Mouse (Mus musculus) hindbrain, embryonic 10.5 days (tissue): ENCODE measurements at regions not wholly inside any gene's neighbourhood (a gene's known extent, or its start where the extent isn't known, plus 50 kb on each side); places are given as distances from the start of the nearest gene placed in this dataset.

Experiments
- DNase-seq: peaks from one replicate; pipeline ENCODE4 v3.0.0-alpha.2; 2017; ENCODE audit warnings: low spot score
- H3K27ac ChIP-seq: fragments of 300-500 bp; sonication (generic); 2 replicates; pipeline ENCODE4 v1.5.1; 2016; ENCODE audit warnings: mild to moderate bottlenecking, moderate library complexity
- H3K27me3 ChIP-seq: fragments of 300-500 bp; sonication (generic); 2 replicates; pipeline ENCODE4 v1.6.1; 2016; ENCODE audit warnings: mild to moderate bottlenecking; ENCODE audit not compliant: poor library complexity, insufficient read depth, severe bottlenecking
- H3K36me3 ChIP-seq: fragments of 300-500 bp; sonication (generic); 2 replicates; pipeline ENCODE4 v1.6.1; 2016; ENCODE audit warnings: mild to moderate bottlenecking, moderate library complexity
- H3K4me1 ChIP-seq: fragments of 300-500 bp; sonication (generic); replicated peaks from 2 replicates; pipeline ENCODE4 v1.6.1; 2016; ENCODE audit warnings: mild to moderate bottlenecking
- H3K4me3 ChIP-seq: fragments of 300-500 bp; sonication (generic); 2 replicates; pipeline ENCODE4 v1.5.1; 2016; ENCODE audit warnings: mild to moderate bottlenecking, moderate library complexity
- H3K9me3 ChIP-seq: fragments of 300-500 bp; sonication (generic); 2 replicates; pipeline ENCODE4 v1.6.1; 2016; ENCODE audit warnings: mild to moderate bottlenecking, moderate library complexity
- WGBS: fragments of 180-500 bp; shearing (Covaris S2); methylation state at CpG from one replicate; pipeline ENCODE4 v1.1.7; 2016; 5-methylcytosine and 5-hydroxymethylcytosine counted together

GRCm38 (mm10) chr10:43765829-43766486 lies 135.6 kb downstream of the Qrsl1 start:
- H3K27ac ChIP-seq, result no peak overlapping the region
- H3K27me3 ChIP-seq, result no peaks in the 10 kb centered on the region
- DNase-seq, result no peak
- no peak overlapping the region for H3K4me3 ChIP-seq
- 76% methylated on average over 11 of the region's 11 CpGs for WGBS
- no peaks in the 10 kb centered on the region for H3K9me3 ChIP-seq
- 0 out of 2 replicates have a peak, but pooled peaks cover 4% of the 10 kb centered on the region for H3K4me1 ChIP-seq
- no peaks in the 10 kb centered on the region for H3K36me3 ChIP-seq

DNA sequence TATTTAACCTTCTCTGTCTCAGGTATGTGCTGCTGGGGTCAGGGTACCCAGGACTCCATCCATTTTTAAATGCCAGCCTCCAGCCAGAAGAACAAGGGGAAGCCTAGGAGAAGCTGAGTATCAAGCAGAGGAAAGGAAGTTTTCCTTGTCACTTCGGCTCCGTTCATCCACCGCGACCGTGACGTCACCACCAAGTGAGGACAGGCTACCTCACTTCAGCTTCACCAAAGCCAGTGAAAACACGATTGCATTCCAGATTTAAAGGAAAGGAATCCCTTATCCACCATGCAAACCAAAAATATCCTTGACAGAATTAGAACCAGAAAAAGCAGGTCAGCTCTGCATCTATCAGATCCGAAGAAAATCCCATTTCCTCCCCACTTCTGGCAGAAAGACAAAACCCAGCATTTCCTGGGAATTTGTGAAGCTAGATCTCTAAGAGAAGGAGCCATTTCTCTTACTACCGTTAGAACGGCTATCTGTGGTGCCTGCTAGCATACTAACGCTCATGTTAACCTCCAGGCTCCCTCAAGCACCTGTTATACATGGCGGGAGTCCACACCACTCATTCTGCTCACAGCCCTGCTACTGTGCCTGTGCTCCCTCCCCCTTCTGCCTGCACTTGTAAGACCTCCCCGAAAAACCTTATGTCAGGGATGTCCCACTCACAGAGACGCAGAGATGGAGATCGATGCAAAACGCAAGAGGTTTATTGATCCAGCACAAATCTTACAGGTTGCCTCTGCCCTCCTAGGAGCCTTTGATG lies 133.4 kb downstream of the Qrsl1 start:
- no peaks in the 10 kb centered on the region for H3K36me3 ChIP-seq
- 88% methylated on average over 16 of the region's 16 CpGs for WGBS
- 0 out of 2 replicates have a peak, but pooled peaks cover 4% of the 10 kb centered on the region for H3K4me1 ChIP-seq
- H3K27me3 ChIP-seq, result no peaks in the 10 kb centered on the region
- H3K4me3 ChIP-seq, result no peak overlapping the region
- no peaks in the 10 kb centered on the region for H3K9me3 ChIP-seq
- no peak for DNase-seq
- H3K27ac ChIP-seq, result no peak overlapping the region

GRCm38 (mm10) chr10:43769026-43769425 lies 132.5 kb downstream of the Qrsl1 start:
- Histone ChIP-seq H3K4me3 (no peak overlapping the region), H3K27me3 (no peaks in the 10 kb centered on the region), H3K9me3 (no peaks in the 10 kb centered on the region), H3K27ac (no peak overlapping the region), H3K4me1 (0 out of 2 replicates have a peak, but pooled peaks cover 4% of the 10 kb centered on the region), H3K36me3 (no peaks in the 10 kb centered on the region)
- WGBS, result 84% methylated on average over 3 of the region's 3 CpGs
- no peak for DNase-seq

- Histone ChIP-seq H3K9me3 (no peaks in the 10 kb centered on the region), H3K36me3 (no peaks in the 10 kb centered on the region), H3K4me1 (no peaks in the 10 kb centered on the region), H3K27ac (no peak overlapping the region), H3K27me3 (no peaks in the 10 kb centered on the region), H3K4me3 (no peak overlapping the region)
- WGBS, result 84% methylated on average over 1 of the region's 1 CpGs
- DNase-seq, result no peak
Observed at GRCm38 (mm10) chr10:43775807-43776206, 125.7 kb downstream of the Qrsl1 start.

DNA sequence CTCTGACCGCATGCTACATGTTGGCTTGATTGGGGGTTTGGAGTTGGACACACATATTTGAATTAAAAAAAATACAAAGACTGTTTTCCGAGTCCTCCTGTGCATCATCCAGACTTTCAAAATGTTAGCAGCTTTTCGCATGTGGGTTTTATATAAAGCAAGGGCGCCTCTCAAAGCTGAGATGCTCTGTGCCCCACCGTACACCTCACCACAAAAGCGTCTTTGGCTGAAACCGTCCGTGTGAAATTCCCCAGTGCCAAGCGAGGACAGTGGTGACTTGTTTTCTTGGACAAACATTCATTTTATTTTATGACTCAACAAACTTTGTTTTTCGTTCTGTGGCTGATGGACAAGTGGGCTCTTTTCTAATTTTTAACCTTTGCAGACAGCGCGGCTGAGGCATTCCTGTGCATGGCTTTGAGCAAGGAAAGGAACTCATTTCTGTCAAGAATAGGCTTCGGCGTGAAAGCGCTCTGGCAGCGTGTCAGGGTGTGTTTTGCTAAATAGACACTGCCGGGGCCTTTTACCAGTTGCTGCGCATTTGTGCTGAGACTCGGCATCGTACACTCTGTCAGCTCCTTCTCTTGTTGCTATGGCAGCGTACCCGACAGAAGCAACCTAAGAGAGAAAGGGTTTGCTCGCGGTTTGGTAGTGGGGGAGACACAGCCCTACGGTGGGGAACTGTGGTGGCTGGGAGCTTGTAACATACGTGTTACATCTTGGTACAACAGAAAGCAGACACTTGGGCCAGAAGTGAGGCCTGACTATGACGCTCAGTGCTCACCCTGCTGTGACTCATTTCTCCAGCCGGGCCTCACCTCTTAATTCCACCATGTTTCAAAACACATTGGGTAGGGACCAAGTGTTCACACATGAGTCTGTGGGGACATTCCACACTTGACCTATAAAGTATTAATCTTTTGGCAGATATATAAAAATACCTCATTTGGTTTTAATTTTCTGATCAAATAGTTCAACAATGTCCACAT lies 123.6 kb downstream of the Qrsl1 start:
- no peak for DNase-seq
- H3K27ac ChIP-seq, result no peak overlapping the region
- no peak overlapping the region for H3K4me3 ChIP-seq
- WGBS, result 88% methylated on average over 28 of the region's 28 CpGs
- peaks cover 8% of the 10 kb centered on the region; the same call in 1 of the 2 replicates for H3K9me3 ChIP-seq
- no peaks in the 10 kb centered on the region for H3K27me3 ChIP-seq
- H3K4me1 ChIP-seq, result no peaks in the 10 kb centered on the region
- H3K36me3 ChIP-seq, result no peaks in the 10 kb centered on the region

GRCm38 (mm10) chr10:43780571-43780970 lies 121.0 kb downstream of the Qrsl1 start:
- no peaks in the 10 kb centered on the region for H3K4me1 ChIP-seq
- no peaks in the 10 kb centered on the region for H3K27me3 ChIP-seq
- peaks cover 8% of the 10 kb centered on the region; the same call in 1 of the 2 replicates for H3K9me3 ChIP-seq
- H3K27ac ChIP-seq, result no peak overlapping the region
- WGBS, result 90% methylated on average over 4 of the region's 4 CpGs
- DNase-seq, result no peak
- H3K36me3 ChIP-seq, result no peaks in the 10 kb centered on the region
- no peak overlapping the region for H3K4me3 ChIP-seq

DNA sequence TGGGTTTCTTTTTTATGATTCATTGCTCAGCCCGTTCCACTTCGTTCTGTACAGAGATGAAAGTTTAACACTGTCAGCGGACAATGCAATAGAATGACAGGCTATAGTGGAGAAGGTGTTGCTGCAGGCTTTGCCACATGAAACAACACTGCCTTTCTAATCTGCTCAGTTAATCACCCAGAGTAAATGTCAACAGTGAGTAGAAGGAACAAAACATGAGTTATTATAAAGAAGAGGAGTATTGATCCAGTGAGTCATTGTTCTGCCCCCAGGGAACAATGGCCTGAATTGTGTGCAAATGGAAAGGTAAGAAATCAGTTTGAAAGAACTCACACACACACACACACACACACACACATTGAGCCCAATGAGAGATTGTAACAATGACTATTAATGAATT lies 118.2 kb downstream of the Qrsl1 start:
- 89% methylated on average over 3 of the region's 3 CpGs for WGBS
- no peak for DNase-seq

DNA sequence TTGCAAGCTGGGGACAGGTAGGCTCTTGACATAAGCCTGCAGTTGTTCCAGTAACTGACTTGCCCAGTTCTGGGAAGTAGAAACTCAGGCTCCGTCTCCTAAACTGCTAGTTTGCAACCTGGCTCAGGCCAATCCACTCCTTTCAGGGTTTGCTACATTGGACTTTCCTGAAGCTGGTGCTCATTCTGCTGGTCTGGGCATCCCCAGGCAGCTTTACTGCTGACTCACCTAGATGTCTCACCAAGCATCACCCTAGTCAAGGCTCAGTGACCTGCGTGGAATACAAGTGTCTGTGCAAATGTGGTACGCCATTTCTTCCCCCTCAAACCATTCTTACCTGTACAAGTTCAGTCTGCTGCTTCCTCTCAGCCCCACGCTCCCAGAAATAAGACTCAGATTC lies 110.8 kb downstream of the Qrsl1 start:
- DNase-seq, result no peak
- H3K9me3 ChIP-seq, result no peaks in the 10 kb centered on the region
- no peak overlapping the region for H3K4me3 ChIP-seq
- no peaks in the 10 kb centered on the region for H3K27me3 ChIP-seq
- no peak overlapping the region for H3K27ac ChIP-seq
- no peaks in the 10 kb centered on the region for H3K36me3 ChIP-seq
- 91% methylated on average over 4 of the region's 4 CpGs for WGBS
- H3K4me1 ChIP-seq, result no peaks in the 10 kb centered on the region

More for the DNA sequence above, 118.2 kb downstream of the Qrsl1 start:
- no peak overlapping the region for H3K4me3 ChIP-seq
- no peak overlapping the region for H3K27ac ChIP-seq
- H3K36me3 ChIP-seq, result no peaks in the 10 kb centered on the region
- peaks cover 8% of the 10 kb centered on the region; the same call in 1 of the 2 replicates for H3K9me3 ChIP-seq
- no peaks in the 10 kb centered on the region for H3K27me3 ChIP-seq
- no peaks in the 10 kb centered on the region for H3K4me1 ChIP-seq

- no peaks in the 10 kb centered on the region for H3K27me3 ChIP-seq
- H3K9me3 ChIP-seq, result no peaks in the 10 kb centered on the region
- WGBS, result 88% methylated on average over 4 of the region's 4 CpGs
- no peaks in the 10 kb centered on the region for H3K36me3 ChIP-seq
- H3K4me3 ChIP-seq, result no peak overlapping the region
- H3K4me1 ChIP-seq, result no peaks in the 10 kb centered on the region
- no peak for DNase-seq
- no peak overlapping the region for H3K27ac ChIP-seq
Observed at GRCm38 (mm10) chr10:43791525-43792021, 110.0 kb downstream of the Qrsl1 start.

DNA sequence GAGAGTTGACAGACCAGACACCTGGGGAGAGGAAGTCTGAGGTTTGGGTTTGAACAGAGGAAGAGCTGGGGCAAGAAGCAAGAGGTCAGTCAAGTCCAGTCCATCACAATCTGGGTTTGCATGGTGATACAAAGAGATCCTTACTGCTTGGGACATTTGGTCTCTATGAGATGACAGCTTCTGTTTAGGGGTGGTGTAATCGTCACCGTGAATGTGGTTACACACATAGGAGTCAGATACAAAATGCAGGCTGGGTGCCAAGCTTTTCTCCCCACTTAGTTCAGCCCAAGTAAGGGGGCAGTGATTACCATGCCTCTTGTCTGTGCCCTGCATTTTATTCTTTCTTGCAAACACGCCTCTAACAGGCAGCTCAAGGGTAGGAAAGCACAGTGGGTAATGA lies 108.9 kb downstream of the Qrsl1 start:
- WGBS, result 88% methylated on average over 3 of the region's 3 CpGs
- Histone ChIP-seq H3K4me1 (no peaks in the 10 kb centered on the region), H3K27ac (no peak overlapping the region), H3K9me3 (no peaks in the 10 kb centered on the region), H3K27me3 (no peaks in the 10 kb centered on the region), H3K4me3 (no peak overlapping the region), H3K36me3 (no peaks in the 10 kb centered on the region)
- DNase-seq, result no peak

DNA sequence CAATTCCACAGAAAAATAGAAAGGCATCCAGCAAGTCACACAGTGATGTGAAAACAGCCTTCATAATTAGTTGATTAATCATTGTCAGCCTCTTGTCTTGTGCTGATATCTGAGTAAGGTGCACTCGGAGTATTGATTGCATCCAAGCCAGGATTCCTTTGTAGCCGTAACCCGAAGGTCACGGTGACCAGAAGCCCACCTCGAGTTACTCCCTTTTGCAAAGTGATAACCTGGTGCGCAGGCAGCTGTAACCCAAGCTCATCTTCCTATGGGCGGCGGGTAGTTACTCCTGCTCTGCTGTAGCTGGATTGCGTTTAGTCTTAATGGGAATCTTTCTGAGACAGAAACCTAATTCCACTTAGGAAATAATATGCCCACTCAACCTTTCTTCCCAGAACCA lies 107.0 kb downstream of the Qrsl1 start:
- no peak for DNase-seq
- WGBS, result 80% methylated on average over 9 of the region's 9 CpGs
- no peaks in the 10 kb centered on the region for H3K9me3 ChIP-seq

GRCm38 (mm10) chr10:43800077-43800476 lies 101.5 kb downstream of the Qrsl1 start:
- Histone ChIP-seq H3K36me3 (no peaks in the 10 kb centered on the region), H3K27ac (no peak overlapping the region), H3K4me3 (no peak overlapping the region), H3K27me3 (no peaks in the 10 kb centered on the region), H3K9me3 (no peaks in the 10 kb centered on the region), H3K4me1 (no peaks in the 10 kb centered on the region)
- 86% methylated on average over 3 of the region's 3 CpGs for WGBS
- DNase-seq, result no peak

More for the DNA sequence above, 107.0 kb downstream of the Qrsl1 start:
- Histone ChIP-seq H3K36me3 (no peaks in the 10 kb centered on the region), H3K27me3 (no peaks in the 10 kb centered on the region), H3K4me3 (no peak overlapping the region), H3K27ac (no peak overlapping the region), H3K4me1 (no peaks in the 10 kb centered on the region)
